Mouse (Mus musculus): ENCODE measurements around the gene Pak2.

GRCm38 (mm10) chr16:31993946-31994345 is 85.2 kb downstream of the Pak2 start:
- TF ChIP-seq CTCF (IDR thresholded peaks at IDR 0.05; ENCODE audit: control insufficient read depth, insufficient read depth, insufficient replicate concordance, low read depth, low read length) (no peak), POLR2A (IDR thresholded peaks at IDR 0.05; ENCODE audit: control insufficient read depth, low read depth, low read length) (no peak)
